Mouse (Mus musculus) CH12.LX (cell line): ENCODE results near the gene Dop1a. TPM values are rescaled to one million over a fixed set of nuclear protein-coding genes. Genes with fewer than 3 reads are reported as not detected.

Experiments
- DNase-seq: peaks from one replicate; pipeline ENCODE4 v3.0.0-alpha.2; 2013; ENCODE audit errors: extremely low read depth
- H3K27ac ChIP-seq: 2 replicates; pipeline ENCODE4 v1.5.1; 2012; ENCODE audit warnings: low read depth, mild to moderate bottlenecking, control low read depth, moderate library complexity; ENCODE audit not compliant: insufficient read depth
- H3K27me3 ChIP-seq: replicated peaks from 2 replicates; pipeline ENCODE3; 2012; ENCODE audit warnings: inconsistent platforms
- H3K36me3 ChIP-seq, 2 experiments: replicated peaks in 1 of 2; 2 replicates each; pipeline versions ENCODE3 to v1.6.1; 2012; ENCODE audit warnings: inconsistent platforms in 1 of 2, low read length in 1 of 2, mild to moderate bottlenecking in 1 of 2, mixed read lengths in 1 of 2, moderate library complexity in 1 of 2; ENCODE audit not compliant: control insufficient read depth in 1 of 2, insufficient read depth in 1 of 2
- H3K4me1 ChIP-seq, 2 experiments: 2 replicates each; pipeline ENCODE4 v1.6.1; 2012; ENCODE audit warnings: inconsistent platforms in 1 of 2, moderate library complexity in 1 of 2; ENCODE audit not compliant: insufficient read depth in 2 of 2, control insufficient read depth in 1 of 2
- H3K4me2 ChIP-seq: 2 replicates; pipeline ENCODE4 v1.6.1; 2012; ENCODE audit warnings: low read depth, mild to moderate bottlenecking, control low read depth; ENCODE audit not compliant: poor library complexity, insufficient read depth, severe bottlenecking
- H3K4me3 ChIP-seq, 3 experiments: fragments of 150-350 bp in 1 of 3; sonication (generic) in 1 of 3; replicated peaks in 1 of 3; 2 replicates each; pipeline versions ENCODE3 to v1.5.1; 2011 to 2012; ENCODE audit warnings: low read depth in 2 of 3, low read length in 2 of 3, mild to moderate bottlenecking in 2 of 3, moderate library complexity in 2 of 3, control low read depth in 1 of 3, improper control_type of control experiment in 1 of 3, inconsistent platforms in 1 of 3, mixed read lengths in 1 of 3; ENCODE audit not compliant: poor library complexity in 1 of 3
- H3K79me2 ChIP-seq: replicated peaks from 2 replicates; pipeline ENCODE4 v1.6.1; 2012; ENCODE audit warnings: mild to moderate bottlenecking, moderate library complexity; ENCODE audit not compliant: control insufficient read depth, poor library complexity, insufficient read depth, severe bottlenecking; ENCODE audit errors: extremely low read depth
- H3K9ac ChIP-seq: 2 replicates; pipeline ENCODE4 v1.6.1; 2012; ENCODE audit warnings: low read depth, mild to moderate bottlenecking, control low read depth, moderate library complexity; ENCODE audit not compliant: insufficient read depth
- H3K9me3 ChIP-seq: replicated peaks from 2 replicates; pipeline ENCODE3; 2012; ENCODE audit warnings: low read length, inconsistent platforms, mixed read lengths
- CTCF ChIP-seq, 2 experiments: IDR thresholded peaks in 1 of 2; conservative IDR thresholded peaks in 1 of 2; 2 replicates each; pipeline ENCODE4 v1.5.1; 2011 to 2012; ENCODE audit warnings: low read depth in 2 of 2, low read length in 2 of 2, improper control_type of control experiment in 1 of 2, inconsistent platforms in 1 of 2, mild to moderate bottlenecking in 1 of 2, moderate library complexity in 1 of 2
- E2F4 ChIP-seq: IDR thresholded peaks from 2 replicates; pipeline ENCODE4 v1.6.1; 2011; ENCODE audit warnings: low read depth, low read length, improper control_type of control experiment; ENCODE audit not compliant: insufficient replicate concordance
- ELF1 ChIP-seq: IDR thresholded peaks from 2 replicates; pipeline ENCODE4 v1.6.1; 2014; ENCODE audit warnings: low read depth, mild to moderate bottlenecking, inconsistent platforms, low read length, improper control_type of control experiment
- ETS1 ChIP-seq: conservative IDR thresholded peaks from 2 replicates; pipeline ENCODE4 v1.6.1; 2012; ENCODE audit warnings: low read depth, mild to moderate bottlenecking, inconsistent platforms, low read length, improper control_type of control experiment, moderate library complexity
- GABPA ChIP-seq: IDR thresholded peaks from 2 replicates; pipeline ENCODE4 v1.6.1; 2012; ENCODE audit warnings: low read depth, low read length, improper control_type of control experiment, inconsistent platforms; ENCODE audit not compliant: insufficient replicate concordance
- IRF4 ChIP-seq: IDR thresholded peaks from 2 replicates; pipeline ENCODE4 v1.6.1; 2014; ENCODE audit warnings: low read depth, mild to moderate bottlenecking, inconsistent platforms, low read length, improper control_type of control experiment
- JUN ChIP-seq: IDR thresholded peaks from 2 replicates; pipeline ENCODE4 v1.6.1; 2011; ENCODE audit warnings: low read depth, mild to moderate bottlenecking, low read length, improper control_type of control experiment, moderate library complexity; ENCODE audit not compliant: insufficient read depth
- JUND ChIP-seq: conservative IDR thresholded peaks from 2 replicates; pipeline ENCODE4 v1.6.1; 2011; ENCODE audit warnings: low read depth, low read length, improper control_type of control experiment
- KAT2A ChIP-seq: IDR thresholded peaks from 2 replicates; pipeline ENCODE4 v1.6.1; 2012; ENCODE audit warnings: low read length, improper control_type of control experiment, inconsistent platforms; ENCODE audit not compliant: insufficient replicate concordance
- MAFK ChIP-seq: IDR thresholded peaks from 2 replicates; pipeline ENCODE4 v1.6.1; 2011; ENCODE audit warnings: low read length, improper control_type of control experiment; ENCODE audit not compliant: insufficient replicate concordance
- MAZ ChIP-seq: IDR thresholded peaks from 2 replicates; pipeline ENCODE4 v1.6.1; 2012; ENCODE audit warnings: low read depth, mild to moderate bottlenecking, inconsistent platforms, low read length, improper control_type of control experiment, moderate library complexity
- MEF2A ChIP-seq: IDR thresholded peaks from 2 replicates; pipeline ENCODE4 v1.6.1; 2014; ENCODE audit warnings: low read depth, mild to moderate bottlenecking, inconsistent platforms, low read length, improper control_type of control experiment, borderline replicate concordance
- MXI1 ChIP-seq: IDR thresholded peaks from 2 replicates; pipeline ENCODE4 v1.6.1; 2011; ENCODE audit warnings: mild to moderate bottlenecking, low read depth, low read length, improper control_type of control experiment
- MYC ChIP-seq: IDR thresholded peaks from 2 replicates; pipeline ENCODE4 v1.6.1; 2011; ENCODE audit warnings: low read depth, mild to moderate bottlenecking, improper control_type of control experiment, low read length
- NELFE ChIP-seq: IDR thresholded peaks from 2 replicates; pipeline ENCODE4 v1.6.1; 2011; ENCODE audit warnings: low read depth, low read length, improper control_type of control experiment
- RAD21 ChIP-seq: IDR thresholded peaks from 2 replicates; pipeline ENCODE4 v1.6.1; 2011; ENCODE audit warnings: low read depth, mild to moderate bottlenecking, low read length, improper control_type of control experiment, moderate library complexity
- SIN3A ChIP-seq: IDR thresholded peaks from 2 replicates; pipeline ENCODE4 v1.6.1; 2012; ENCODE audit warnings: low read length, improper control_type of control experiment, inconsistent platforms
- SMC3 ChIP-seq: IDR thresholded peaks from 2 replicates; pipeline ENCODE4 v1.6.1; 2011; ENCODE audit warnings: low read depth, low read length, improper control_type of control experiment
- TBP ChIP-seq: conservative IDR thresholded peaks from 2 replicates; pipeline ENCODE4 v1.6.1; 2011; ENCODE audit warnings: low read depth, low read length, improper control_type of control experiment
- UBTF ChIP-seq: IDR thresholded peaks from 2 replicates; pipeline ENCODE4 v1.6.1; 2012; ENCODE audit warnings: low read depth, mild to moderate bottlenecking, inconsistent platforms, low read length, improper control_type of control experiment, moderate library complexity
- USF1 ChIP-seq: IDR thresholded peaks from 2 replicates; pipeline ENCODE4 v1.6.1; 2014; ENCODE audit warnings: low read depth, mild to moderate bottlenecking, inconsistent platforms, low read length, improper control_type of control experiment
- USF2 ChIP-seq: conservative IDR thresholded peaks from 2 replicates; pipeline ENCODE4 v1.6.1; 2011; ENCODE audit warnings: low read depth, low read length, improper control_type of control experiment
- ZC3H11A ChIP-seq: IDR thresholded peaks from 2 replicates; pipeline ENCODE4 v1.6.1; 2012; ENCODE audit warnings: low read depth, mild to moderate bottlenecking, inconsistent platforms, low read length, improper control_type of control experiment
- ZMIZ1 ChIP-seq: IDR thresholded peaks from 2 replicates; pipeline ENCODE4 v1.6.1; 2012; ENCODE audit warnings: low read depth, mild to moderate bottlenecking, inconsistent platforms, low read length, improper control_type of control experiment
- ZNF384 ChIP-seq: IDR thresholded peaks from 2 replicates; pipeline ENCODE4 v1.6.1; 2012; ENCODE audit warnings: low read depth, low read length, improper control_type of control experiment, inconsistent platforms
- dilution Hi-C: fragments of 300-500 bp; cut with MboI; formaldehyde crosslinking; loops from 2 replicates; pipeline ENCODE4 v1.14.3; 2020; ENCODE audit warnings: low sequenced_read_pairs; ENCODE audit not compliant: extremely low pct_unique_long_range_greater_than_20kb, extremely low pct_ligation_motif_present
- in situ Hi-C: fragments of 300-500 bp; cut with MboI; formaldehyde crosslinking; loops from 3 replicates; pipeline ENCODE4 v1.14.3; 2019; ENCODE audit warnings: low sequenced_read_pairs, low pct_ligation_motif_present, low pct_unique_long_range_greater_than_20kb, mixed read lengths
- polyA plus RNA-seq: library from polyadenylated mRNA; unstranded; fragments of >175 nt; gene quantifications from 2 replicates; pipeline ENCODE4 v1.2.1, GENCODE M21; 2012; ENCODE audit warnings: low read depth; ENCODE audit not compliant: insufficient read length
- total RNA-seq, 2 experiments: library from RNA; depleted of rRNA; stranded (reverse); fragments of 300-350 nt in 1 of 2; fragments of >200 nt in 1 of 2; gene quantifications; 2 replicates each; pipeline ENCODE4 v1.2.3; 2012 to 2014

The Dop1a gene
- total and polyA plus RNA-seq, 3 experiments: 15.0 to 19.0 (median 16.1) TPM

DNA sequence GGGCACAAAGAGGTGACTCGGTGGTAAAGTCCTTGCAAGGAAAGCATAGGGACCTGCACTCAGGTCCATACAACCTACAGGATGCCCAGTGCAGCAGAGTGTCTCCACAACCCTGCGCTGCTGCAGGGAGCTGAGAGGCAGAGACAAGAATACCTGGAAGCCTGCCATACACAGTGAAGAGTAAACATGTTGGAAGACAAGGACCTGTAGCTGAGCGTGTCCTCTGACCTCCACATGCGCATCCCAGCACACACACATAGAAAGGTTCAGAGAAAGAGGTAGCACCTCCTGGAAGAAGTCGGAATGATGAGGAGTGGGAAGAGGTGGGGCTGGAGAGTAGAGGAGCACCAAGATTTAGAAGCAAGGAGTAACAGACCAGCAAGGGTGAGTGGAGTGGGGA, 67.1 kb downstream of the Dop1a start:
- no peak overlapping the region for H3K4me3 ChIP-seq
- H3K9ac ChIP-seq: no peak overlapping the region
- dilution Hi-C loops (no loop called here), in situ Hi-C loops (no loop called here)
- H3K9me3 ChIP-seq: no peaks in the 10 kb centered on the region
- H3K27ac ChIP-seq: no peak overlapping the region
- H3K79me2 ChIP-seq: no peaks in the 10 kb centered on the region
- no peak for DNase-seq
- TF ChIP-seq ZNF384 (no peak), SIN3A (no peak)
- H3K27me3 ChIP-seq: no peaks in the 10 kb centered on the region
- H3K4me1 ChIP-seq: peaks cover 3 to 8% of the 10 kb centered on the region in 2 experiments; a peak in 3 of 4 replicates
- H3K4me2 ChIP-seq: no peak overlapping the region
- H3K36me3 ChIP-seq: peaks cover 19 to 38% of the 10 kb centered on the region in 2 experiments

GRCm38 (mm10) chr9:86543451-86543850, 76.5 kb downstream of the Dop1a start:
- TF ChIP-seq MAFK (no peak), KAT2A (no peak), RAD21 (no peak), TBP (no peak), CTCF (conservative IDR thresholded peaks at IDR 0.05 in 1 of 2, IDR thresholded peaks at IDR 0.05 in 1 of 2; ENCODE audit: low read depth in 2 of 2, low read length in 2 of 2) (no peak), NELFE (no peak), MXI1 (no peak), MAZ (no peak), JUND (no peak), JUN (no peak), ZNF384 (no peak), USF2 (no peak), SMC3 (no peak), MYC (no peak)
- Histone ChIP-seq H3K4me2 (no peak overlapping the region), H3K4me3 (no peak overlapping the region), H3K9me3 (no peaks in the 10 kb centered on the region), H3K27ac (no peak overlapping the region), H3K79me2 (no peaks in the 10 kb centered on the region), H3K9ac (no peak overlapping the region), H3K27me3 (no peaks in the 10 kb centered on the region), H3K4me1 (no peaks in the 10 kb centered on the region), H3K36me3 (peaks cover 34 to 64% of the 10 kb centered on the region in 2 experiments)
- no peak for DNase-seq
- dilution Hi-C loops: no loop called here
- in situ Hi-C loops: no loop called here

- Histone ChIP-seq H3K9ac (no peak overlapping the region), H3K4me1 (no peaks in the 10 kb centered on the region), H3K4me3 (no peak overlapping the region), H3K36me3 (peaks cover 42 to 75% of the 10 kb centered on the region in 2 experiments), H3K4me2 (no peak overlapping the region), H3K79me2 (no peaks in the 10 kb centered on the region), H3K27me3 (no peaks in the 10 kb centered on the region), H3K27ac (no peak overlapping the region), H3K9me3 (no peaks in the 10 kb centered on the region)
- in situ Hi-C loops (no loop called here), dilution Hi-C loops (no loop called here)
- no peak for DNase-seq
- TF ChIP-seq UBTF (no peak), E2F4 (no peak), ZC3H11A (no peak), RAD21 (no peak), MXI1 (no peak), MEF2A (no peak), ZMIZ1 (no peak), USF1 (no peak), MAZ (no peak), USF2 (no peak), JUND (no peak), TBP (no peak), ETS1 (no peak), JUN (no peak), MAFK (no peak), ELF1 (no peak), GABPA (no peak), IRF4 (no peak), SMC3 (no peak)
These were observed 77.6 kb downstream of the Dop1a start for GRCm38 (mm10) chr9:86544559-86544958.
